Mouse (Mus musculus): ENCODE results near the gene Mup13. TPM values are rescaled to one million over a fixed set of nuclear protein-coding genes. Genes with fewer than 3 reads are reported as not detected.
"Not testable (repeated sequence)": the region's sequence is repeated elsewhere in the genome, so short reads cannot be mapped to it uniquely, and the experiment has no call there.

The Mup13 gene
- total RNA-seq (2014; rRNA removed) (not detected in 2 replicates), polyA plus RNA-seq (2015; fragmentation: Nextera tagmentation; extraction: Ambion mirVana) (not detected in 2 replicates)

DNA sequence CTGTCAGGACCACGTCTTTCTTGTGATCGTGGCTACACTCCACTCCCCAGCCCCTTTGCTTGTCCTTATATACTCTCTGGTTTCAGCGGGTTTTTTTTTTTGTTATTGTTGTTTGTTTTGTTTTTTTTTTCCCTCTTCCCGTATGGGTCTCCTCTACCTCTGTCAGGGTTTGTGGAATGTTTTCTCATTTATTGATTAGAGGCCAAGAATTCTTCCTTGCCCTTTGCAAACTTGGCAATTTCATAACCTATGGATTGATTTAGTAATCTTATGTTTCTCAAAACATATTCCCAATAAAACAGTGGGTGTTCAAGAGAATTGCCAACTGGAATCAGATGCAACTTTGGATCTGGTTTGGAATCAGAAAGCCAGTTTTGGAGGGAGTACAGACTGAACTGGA lies at the start of gene Mup13:
Gene Mup13 (minus strand): TSS at position 101 of the 400 bp plus-strand sequence.
- ATAC-seq (ENCODE audit: low FRiP score) = not testable (repeated sequence)

More for the DNA sequence above, at the start of gene Mup13:
- not testable (repeated sequence) for DNase-seq (ENCODE audit: low spot score); H3K4me3 ChIP-seq (ENCODE audit: low read depth, low read length); H3K9ac ChIP-seq (replicated peaks; ENCODE audit: low read length, poor library complexity, severe bottlenecking); H3K4me2 ChIP-seq (ENCODE audit: low read depth, low read length, poor library complexity, severe bottlenecking); H3K4me1 ChIP-seq (ENCODE audit: insufficient read depth, low read length); H3K36me3 ChIP-seq (ENCODE audit: insufficient read depth, low read length); H3K27ac ChIP-seq (ENCODE audit: low read depth, low read length); H3K9me3 ChIP-seq (ENCODE audit: low read length); H3K27me3 ChIP-seq (ENCODE audit: insufficient read depth, low read length)
- 84% methylated on average over 4 of the region's 4 CpGs for WGBS

Other genes starting within 250 kb of the Mup13 start
- gene Mup14, start 75.7 kb upstream of the Mup13 start, total RNA-seq (2014; rRNA removed) = not detected in 2 replicates
- not detected in 2 replicates for gene Mup14, start 75.7 kb upstream of the Mup13 start, polyA plus RNA-seq (2015; fragmentation: Nextera tagmentation; extraction: Ambion mirVana)
- not detected in 2 replicates for gene Mup15, start 211.5 kb upstream of the Mup13 start, total RNA-seq (2014; rRNA removed)
- gene Mup15, start 211.5 kb upstream of the Mup13 start, polyA plus RNA-seq (2015; fragmentation: Nextera tagmentation; extraction: Ambion mirVana) = not detected in 2 replicates

Measured in midbrain, postnatal 0 days (tissue).